Mouse (Mus musculus) heart, embryonic 14.5 days (tissue): ENCODE results near the gene Vps53. TPM values are rescaled to one million over a fixed set of nuclear protein-coding genes. Genes with fewer than 3 reads are reported as not detected.

Experiments used
- ATAC-seq: fragments of 200-750 bp; cut with Nextera tagmentation; 2 replicates; pipeline ENCODE4 v1.8.0; 2017; ENCODE audit warnings: low read depth, moderate TSS enrichment; ENCODE audit not compliant: insufficient number of reproducible peaks, insufficient read depth, low FRiP score
- H3K27ac ChIP-seq, 2 experiments: fragments of 200-500 bp in 1 of 2; fragments of 300-500 bp in 1 of 2; sonication (generic) in 1 of 2; replicated peaks in 1 of 2; 2 replicates each; pipeline ENCODE4 v1.5.1; 2012 to 2014; ENCODE audit warnings: low read depth in 2 of 2, low read length in 2 of 2, control low read depth in 1 of 2, mild to moderate bottlenecking in 1 of 2, mixed read lengths in 1 of 2; ENCODE audit not compliant: control insufficient read depth in 1 of 2, insufficient read depth in 1 of 2
- H3K27me3 ChIP-seq: fragments of 300-500 bp; sonication (generic); 2 replicates; pipeline ENCODE4 v1.6.1; 2014; ENCODE audit warnings: mild to moderate bottlenecking, low read length, control low read depth; ENCODE audit not compliant: control insufficient read depth, insufficient read depth
- H3K36me3 ChIP-seq: fragments of 300-500 bp; sonication (generic); 2 replicates; pipeline ENCODE4 v1.6.1; 2014; ENCODE audit warnings: mild to moderate bottlenecking, control low read depth, low read length, mixed read lengths; ENCODE audit not compliant: control insufficient read depth, insufficient read depth
- H3K4me1 ChIP-seq, 2 experiments: fragments of 200-500 bp in 1 of 2; fragments of 300-500 bp in 1 of 2; sonication (generic) in 1 of 2; 2 replicates each; pipeline ENCODE4 v1.6.1; 2012 to 2014; ENCODE audit warnings: low read length in 2 of 2, control low read depth in 1 of 2, mixed read lengths in 1 of 2; ENCODE audit not compliant: control insufficient read depth in 2 of 2, insufficient read depth in 2 of 2
- H3K4me2 ChIP-seq: fragments of 300-500 bp; sonication (generic); 2 replicates; pipeline ENCODE4 v1.6.1; 2014; ENCODE audit warnings: mild to moderate bottlenecking, low read length
- H3K4me3 ChIP-seq, 2 experiments: fragments of 200-500 bp in 1 of 2; fragments of 300-500 bp in 1 of 2; sonication (generic) in 1 of 2; 2 replicates each; pipeline ENCODE4 v1.5.1; 2012 to 2014; ENCODE audit warnings: low read length in 2 of 2, mild to moderate bottlenecking in 2 of 2, control low read depth in 1 of 2, low read depth in 1 of 2, moderate library complexity in 1 of 2; ENCODE audit not compliant: control insufficient read depth in 1 of 2, insufficient read depth in 1 of 2
- H3K9ac ChIP-seq: fragments of 300-500 bp; sonication (generic); 2 replicates; pipeline ENCODE4 v1.6.1; 2014; ENCODE audit warnings: mild to moderate bottlenecking, low read length
- H3K9me3 ChIP-seq: fragments of 300-500 bp; sonication (generic); 2 replicates; pipeline ENCODE4 v1.6.1; 2016; ENCODE audit warnings: low read length, control low read depth; ENCODE audit not compliant: control insufficient read depth
- WGBS: fragments of 180-500 bp; shearing (Covaris S2); extraction: QIAGEN DNeasy Blood & Tissue Kit; methylation state at CpG from one replicate; pipeline ENCODE4 v1.1.7; 2014; 5-methylcytosine and 5-hydroxymethylcytosine counted together
- polyA plus RNA-seq: library from polyadenylated mRNA; unstranded; fragments of >200 nt; fragmentation: Nextera tagmentation; extraction: Ambion mirVana; gene quantifications from 2 replicates; pipeline ENCODE4 v1.2.1, GENCODE M21; 2014

Vps53 gene
- polyA plus RNA-seq, 1 experiment from 2014 or later, result 32.5 TPM

DNA sequence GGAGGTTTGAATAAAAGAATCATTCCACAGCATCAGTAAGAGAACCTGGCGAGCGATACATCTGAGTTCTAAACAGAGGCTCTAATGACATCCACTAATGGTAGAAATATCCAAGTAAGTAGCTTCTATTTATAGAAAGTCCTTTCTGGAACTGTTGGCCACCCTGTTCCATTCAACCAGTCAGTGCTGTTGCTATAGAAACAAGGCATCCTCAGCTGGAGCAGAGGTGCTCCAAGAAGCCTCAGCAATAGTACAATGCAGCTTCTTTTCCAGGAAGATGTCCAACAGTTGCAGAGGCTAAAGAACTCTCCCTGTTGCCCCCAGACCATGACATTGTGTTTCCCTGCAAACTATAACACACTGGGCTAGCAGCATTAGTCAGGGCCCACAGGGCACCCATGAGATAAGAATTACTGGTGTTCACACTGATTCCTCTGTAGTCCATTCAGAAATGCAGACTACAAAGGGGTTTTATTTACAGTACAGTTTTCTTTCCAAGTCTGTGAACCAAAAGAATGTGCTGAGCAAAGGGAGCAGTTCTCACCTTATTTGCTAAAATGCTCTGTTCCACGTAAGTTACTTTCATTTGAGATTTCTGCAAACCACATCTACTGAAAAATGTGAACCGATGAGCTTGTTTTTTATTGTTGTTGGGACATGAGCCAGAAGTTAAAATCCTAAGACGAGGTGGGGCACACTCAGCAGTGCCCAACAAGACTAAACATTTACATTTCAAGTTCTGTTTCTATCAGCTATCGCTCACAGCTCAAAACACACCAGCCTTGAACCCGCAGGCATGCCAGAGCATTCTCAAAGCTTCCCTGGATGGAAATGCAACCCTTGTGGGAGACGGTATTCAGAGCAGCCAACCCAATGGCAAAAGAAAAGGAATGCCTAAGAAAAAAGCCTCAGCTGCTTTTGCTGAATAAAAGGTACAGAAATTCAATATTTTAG lies 31.1 kb downstream of the Vps53 start:
- no peak overlapping the region for H3K4me2 ChIP-seq
- no peak overlapping the region for H3K4me3 ChIP-seq
- H3K9ac ChIP-seq, result no peak overlapping the region
- peaks cover 9 to 26% of the 10 kb centered on the region in 2 experiments for H3K4me1 ChIP-seq
- H3K9me3 ChIP-seq, result no peaks in the 10 kb centered on the region
- H3K27ac ChIP-seq, result peak overlapping the region; percentile 56 to 67; a peak in 3 of 4 replicates
- no peak for ATAC-seq
- 56% methylated on average over 8 of the region's 8 CpGs for WGBS
- H3K36me3 ChIP-seq, result 0 out of 2 replicates have a peak, but pooled peaks cover 2% of the 10 kb centered on the region
- no peaks in the 10 kb centered on the region for H3K27me3 ChIP-seq

DNA sequence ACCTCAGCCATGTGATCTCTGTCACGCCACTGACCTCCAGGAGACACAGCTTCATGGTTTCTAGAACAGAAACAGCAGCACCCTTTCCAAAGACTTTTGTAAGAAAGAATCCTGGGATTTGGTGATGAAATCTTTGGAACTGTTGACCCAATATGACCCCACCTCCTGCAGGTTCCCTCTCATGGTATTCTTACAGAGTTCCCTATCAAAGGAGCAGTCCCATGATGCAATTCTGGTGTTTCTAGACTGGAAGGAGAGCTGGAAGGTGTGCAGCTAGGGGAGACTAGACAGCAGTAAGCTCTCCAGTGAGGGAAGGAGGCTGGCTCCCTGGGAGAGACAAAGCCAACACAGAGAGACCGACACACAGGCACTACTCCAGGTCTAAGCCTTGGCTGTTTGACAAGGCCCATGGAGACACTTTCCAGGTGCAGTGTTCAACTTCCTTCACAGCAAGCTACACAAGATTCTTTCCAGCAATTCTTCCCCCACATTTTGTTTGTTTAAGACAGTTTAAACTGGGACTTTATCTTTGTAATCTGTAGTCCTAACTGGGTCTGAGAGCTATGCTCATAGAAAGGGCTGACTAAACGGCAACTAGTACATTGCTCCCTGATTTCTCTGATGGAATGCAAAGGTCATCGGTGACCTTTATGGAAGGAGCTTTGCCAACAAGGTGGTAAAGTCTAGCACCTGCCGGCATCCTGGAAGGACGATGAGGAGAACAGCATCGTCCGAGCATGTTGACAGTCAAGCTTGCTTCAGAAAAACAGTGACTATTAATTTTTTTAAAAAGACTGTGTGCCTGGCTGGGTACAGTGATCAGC lies 33.0 kb downstream of the Vps53 start:
- 74% methylated on average over 8 of the region's 8 CpGs for WGBS
- no peaks in the 10 kb centered on the region for H3K27me3 ChIP-seq
- H3K9me3 ChIP-seq, result no peaks in the 10 kb centered on the region
- H3K4me1 ChIP-seq, result peaks cover 9 to 26% of the 10 kb centered on the region in 2 experiments
- no peak for ATAC-seq
- no peak overlapping the region for H3K4me3 ChIP-seq
- no peak overlapping the region for H3K4me2 ChIP-seq
- H3K9ac ChIP-seq, result no peak overlapping the region
- 0 out of 2 replicates have a peak, but pooled peaks cover 2% of the 10 kb centered on the region for H3K36me3 ChIP-seq
- H3K27ac ChIP-seq, result no peak overlapping the region

DNA sequence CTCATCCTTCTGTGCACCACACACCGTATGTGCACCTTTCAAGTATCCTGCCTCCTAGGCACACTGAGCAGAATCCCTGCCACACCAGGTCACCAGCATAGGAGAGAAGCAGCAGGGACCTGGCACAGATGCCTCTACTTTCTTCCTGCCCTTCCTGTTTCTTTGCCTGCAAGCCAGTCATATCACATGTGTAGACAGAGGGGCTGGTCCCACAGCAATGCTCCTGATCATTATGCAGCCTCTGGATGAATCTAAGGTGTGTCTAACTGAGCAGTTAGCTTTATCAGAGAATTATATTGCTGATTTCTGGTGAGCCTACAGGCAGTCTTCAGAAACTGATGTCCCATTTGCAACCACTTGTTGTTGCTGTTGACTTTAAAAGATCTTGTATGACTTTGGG lies 34.3 kb downstream of the Vps53 start:
- no peaks in the 10 kb centered on the region for H3K9me3 ChIP-seq
- no peaks in the 10 kb centered on the region for H3K27me3 ChIP-seq
- H3K4me2 ChIP-seq, result no peak overlapping the region
- 89% methylated on average over 1 of the region's 1 CpGs for WGBS
- 0 out of 2 replicates have a peak, but pooled peaks cover 2% of the 10 kb centered on the region for H3K36me3 ChIP-seq
- no peak overlapping the region for H3K4me3 ChIP-seq
- no peak overlapping the region for H3K9ac ChIP-seq
- no peak overlapping the region for H3K27ac ChIP-seq
- peaks cover 9 to 26% of the 10 kb centered on the region in 2 experiments for H3K4me1 ChIP-seq
- no peak for ATAC-seq

DNA sequence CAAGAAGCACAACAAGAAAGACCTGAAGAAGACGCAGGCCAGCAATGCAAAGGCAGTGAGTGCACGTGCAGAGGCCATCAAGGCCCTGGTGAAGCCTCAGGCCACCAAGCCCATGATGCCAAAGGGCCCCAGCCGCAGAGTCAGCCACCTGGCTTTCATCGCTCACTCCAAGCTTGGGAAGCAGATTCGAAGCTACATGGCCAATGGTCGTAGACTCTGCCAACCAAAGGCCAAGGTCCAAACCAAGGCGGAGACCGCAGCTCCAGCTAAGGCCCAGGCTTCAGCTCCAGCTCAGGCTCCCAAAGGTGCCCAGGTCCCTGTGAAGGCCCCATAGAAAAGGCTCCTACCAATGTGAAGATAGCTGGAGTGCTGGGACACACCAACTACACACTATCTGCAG lies 35.1 kb downstream of the Vps53 start:
- WGBS, result 87% methylated on average over 8 of the region's 8 CpGs
- no peak overlapping the region for H3K27ac ChIP-seq
- no peak overlapping the region for H3K4me2 ChIP-seq
- no peak for ATAC-seq
- no peaks in the 10 kb centered on the region for H3K9me3 ChIP-seq
- no peaks in the 10 kb centered on the region for H3K27me3 ChIP-seq
- no peaks in the 10 kb centered on the region for H3K36me3 ChIP-seq
- H3K4me1 ChIP-seq, result peaks cover 9 to 26% of the 10 kb centered on the region in 2 experiments
- no peak overlapping the region for H3K9ac ChIP-seq
- H3K4me3 ChIP-seq, result no peak overlapping the region

DNA sequence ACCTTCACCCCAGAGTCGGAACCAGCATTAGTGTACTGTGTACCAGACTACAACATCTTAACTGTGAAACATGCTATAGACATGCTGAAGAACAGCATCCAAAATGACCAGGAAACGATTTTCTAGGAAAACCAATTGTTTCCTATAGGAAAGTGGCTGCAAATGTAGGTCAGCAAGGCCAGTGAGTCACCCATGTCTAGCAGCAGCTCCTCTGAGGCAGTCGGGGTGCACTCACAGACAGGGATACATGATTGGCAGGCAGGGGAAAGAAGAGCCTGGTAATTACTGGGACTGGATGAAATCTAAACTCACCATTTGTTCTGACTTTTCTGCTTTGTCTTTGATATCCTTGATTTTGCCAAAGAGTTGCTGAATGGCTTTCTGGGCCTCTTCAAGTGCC lies 41.5 kb downstream of the Vps53 start:
- no peak overlapping the region for H3K27ac ChIP-seq
- WGBS, result 76% methylated on average over 3 of the region's 3 CpGs
- no peak overlapping the region for H3K4me2 ChIP-seq
- H3K9me3 ChIP-seq, result no peaks in the 10 kb centered on the region
- no peak overlapping the region for H3K4me3 ChIP-seq
- no peaks in the 10 kb centered on the region for H3K4me1 ChIP-seq
- no peaks in the 10 kb centered on the region for H3K27me3 ChIP-seq
- H3K36me3 ChIP-seq, result peaks cover 40% of the 10 kb centered on the region
- no peak overlapping the region for H3K9ac ChIP-seq
- ATAC-seq, result no peak

DNA sequence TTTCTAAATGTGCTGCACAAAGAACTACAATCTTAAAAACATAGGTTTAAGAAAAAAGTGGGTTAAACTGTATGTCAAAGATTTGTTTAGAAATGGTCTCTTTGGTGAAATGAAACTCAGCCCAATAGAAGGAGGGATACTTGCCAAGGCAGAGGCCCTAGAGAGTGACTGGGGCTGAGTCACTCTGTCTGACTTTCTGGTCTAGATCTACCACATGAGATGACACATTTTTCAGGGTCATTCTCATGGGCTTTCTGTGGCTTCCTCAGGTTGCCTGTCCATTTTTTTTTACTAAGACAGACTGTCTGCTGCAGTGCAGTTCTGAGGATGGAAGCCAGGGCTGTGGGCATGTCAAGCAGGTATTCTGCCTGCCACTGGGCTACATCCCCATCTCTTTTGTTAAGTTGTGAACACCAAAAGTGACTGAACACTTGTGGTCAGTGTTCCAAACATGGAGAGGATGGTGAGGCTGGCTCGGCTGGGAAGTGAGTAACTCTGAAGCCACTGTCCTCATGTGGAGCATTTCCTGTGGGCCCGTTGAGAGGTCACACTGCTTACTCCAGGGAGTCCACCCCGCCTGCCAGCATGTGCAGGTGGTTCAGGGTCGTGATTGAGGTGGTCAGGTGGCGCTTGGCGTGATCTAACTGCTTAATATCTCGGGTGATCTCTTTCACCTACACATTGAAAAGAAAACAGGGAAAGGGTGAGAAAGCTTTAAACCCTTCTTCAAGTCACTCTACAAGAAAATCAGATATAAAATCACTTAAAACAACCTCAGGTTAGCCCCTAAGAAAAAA lies 43.6 kb downstream of the Vps53 start:
- Histone ChIP-seq H3K36me3 (peaks cover 49% of the 10 kb centered on the region), H3K4me3 (no peak overlapping the region), H3K27ac (no peak overlapping the region), H3K4me1 (peaks cover 0 to 7% of the 10 kb centered on the region in 2 experiments; a peak in 1 of 4 replicates), H3K4me2 (no peak overlapping the region), H3K27me3 (no peaks in the 10 kb centered on the region), H3K9ac (no peak overlapping the region), H3K9me3 (no peaks in the 10 kb centered on the region)
- no peak for ATAC-seq
- 84% methylated on average over 7 of the region's 7 CpGs for WGBS

DNA sequence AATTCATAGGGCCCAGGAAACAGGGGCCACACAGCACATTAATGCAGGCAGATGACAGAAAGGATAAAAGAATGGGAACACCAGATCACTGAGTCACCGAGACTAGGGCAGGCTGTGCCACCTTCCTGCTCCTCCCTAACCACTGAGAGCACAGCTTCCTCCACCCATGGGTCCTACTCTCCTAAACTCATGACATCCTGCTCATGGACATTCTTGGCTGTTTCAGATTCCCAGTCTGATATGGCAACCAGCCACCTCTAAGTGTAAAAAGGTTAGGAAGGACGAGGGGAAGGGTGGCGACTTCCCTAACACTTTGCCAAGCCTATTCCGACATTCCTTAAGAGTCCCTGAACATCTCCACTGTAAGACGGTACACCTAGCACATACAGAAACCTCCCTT lies 48.6 kb downstream of the Vps53 start:
- ATAC-seq, result no peak
- no peak overlapping the region for H3K27ac ChIP-seq
- 56% methylated on average over 5 of the region's 5 CpGs for WGBS
- H3K9me3 ChIP-seq, result no peaks in the 10 kb centered on the region
- H3K36me3 ChIP-seq, result peaks cover 38% of the 10 kb centered on the region
- no peak overlapping the region for H3K4me2 ChIP-seq
- no peak overlapping the region for H3K4me3 ChIP-seq
- H3K27me3 ChIP-seq, result no peaks in the 10 kb centered on the region
- H3K9ac ChIP-seq, result no peak overlapping the region
- peaks cover 4 to 24% of the 10 kb centered on the region in 2 experiments for H3K4me1 ChIP-seq
